Mouse (Mus musculus) CD8-positive naive resting alpha-beta T cell, adult 57 days (primary cell): Measurements from ENCODE around the gene Carns1. TPM values are rescaled to one million over a fixed set of nuclear protein-coding genes. Genes with fewer than 3 reads are reported as not detected.

Source experiments
- total RNA-seq: library from RNA; stranded (reverse); gene quantifications from one replicate; pipeline ENCODE4 v1.2.4, GENCODE M21; 2023

Gene Carns1
- 63.4 TPM for total RNA-seq

GRCm38 (mm10) chr19:4175368-4175947, at the start of gene Carns1:
Gene Carns1 (minus strand): TSS chr19:4175479.

DNA sequence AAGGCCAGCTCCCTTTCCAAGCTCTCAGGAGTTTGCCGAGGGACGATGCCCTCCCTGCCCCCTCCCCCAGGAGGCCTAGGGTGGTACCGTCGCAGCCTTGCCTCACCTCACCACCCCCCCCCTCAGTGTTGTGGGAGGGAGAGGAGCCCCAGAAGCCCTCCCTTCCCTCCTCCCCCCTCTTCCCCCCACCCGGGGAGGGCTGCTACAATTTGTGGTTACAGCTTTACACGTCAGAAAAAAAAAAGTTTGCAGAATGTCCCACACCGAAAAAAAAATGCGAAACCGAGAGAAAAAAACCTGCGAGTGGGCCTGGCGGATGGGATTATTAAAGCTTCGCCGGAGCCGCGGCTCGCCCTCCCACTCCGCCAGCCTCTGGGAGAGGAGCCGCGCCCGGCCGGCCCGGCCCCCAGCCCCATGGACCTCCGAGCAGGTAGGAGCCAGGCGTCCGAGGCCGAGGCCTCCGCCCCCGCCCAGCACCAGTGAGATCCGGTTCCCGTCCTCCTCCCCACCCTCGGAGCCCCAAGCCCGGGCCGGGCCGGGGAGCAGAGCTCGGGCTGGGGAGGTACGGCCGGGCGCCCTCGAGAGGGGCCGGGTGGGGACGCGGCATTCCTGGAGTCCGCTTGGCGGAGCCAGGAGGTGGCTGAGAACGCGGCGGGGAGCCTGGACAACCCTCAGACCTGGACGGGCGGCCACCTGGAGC, 38.9 kb upstream of the Carns1 start, which contains the start of the genes Clcf1 and AC109138.7:
Clcf1 (plus strand) TSS at position 168 of the 700 bp plus-strand sequence.
AC109138.7 (plus strand) TSS at position 287 of the 700 bp plus-strand sequence.

GRCm38 (mm10) chr19:4201291-4201909, 26.1 kb upstream of the Carns1 start, which contains the start of gene Rad9a:
Gene Rad9a (minus strand): TSS chr19:4201662.

DNA sequence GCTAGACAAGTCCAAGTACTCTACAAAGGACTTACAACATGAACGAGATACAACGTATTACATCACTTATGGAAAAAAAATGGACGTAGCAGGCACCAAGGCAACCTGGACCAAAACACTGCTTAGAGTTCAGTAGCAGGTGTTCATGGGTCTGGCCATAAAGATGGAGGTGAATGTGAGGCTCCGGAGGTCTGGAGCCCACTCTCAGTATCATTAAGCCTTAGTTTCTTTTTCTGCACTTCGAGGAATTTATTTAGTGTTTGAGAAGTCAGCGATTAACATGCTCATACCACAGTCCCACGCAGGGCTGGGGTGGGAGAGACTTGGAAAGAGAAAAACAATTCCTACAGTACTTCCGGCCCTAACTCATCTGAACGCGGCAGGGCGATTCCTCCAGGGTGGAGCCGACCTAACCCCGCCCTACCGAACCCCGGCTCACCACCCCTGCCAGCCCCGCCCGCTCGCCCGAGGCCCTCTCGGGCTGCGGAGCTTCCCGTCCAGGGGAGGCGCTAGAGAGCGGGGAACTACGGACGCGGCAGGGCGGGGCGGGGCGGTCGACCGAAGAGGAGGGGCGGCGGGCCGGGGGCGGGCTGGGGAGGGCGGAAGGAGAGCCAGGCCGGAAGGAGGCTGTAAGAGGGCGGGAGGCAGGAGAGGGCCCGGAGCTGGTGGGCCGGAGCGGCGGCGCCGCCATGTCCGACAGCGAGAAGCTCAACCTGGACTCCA, 16.4 kb upstream of the Carns1 start, which contains the start of gene Ppp1ca:
Ppp1ca (plus strand) TSS at position 538 of the 723 bp plus-strand sequence.

GRCm38 (mm10) chr19:4190831-4191334, 15.6 kb upstream of the Carns1 start, which contains the start of gene Tbc1d10c:
Gene Tbc1d10c (minus strand): TSS chr19:4191284.

DNA sequence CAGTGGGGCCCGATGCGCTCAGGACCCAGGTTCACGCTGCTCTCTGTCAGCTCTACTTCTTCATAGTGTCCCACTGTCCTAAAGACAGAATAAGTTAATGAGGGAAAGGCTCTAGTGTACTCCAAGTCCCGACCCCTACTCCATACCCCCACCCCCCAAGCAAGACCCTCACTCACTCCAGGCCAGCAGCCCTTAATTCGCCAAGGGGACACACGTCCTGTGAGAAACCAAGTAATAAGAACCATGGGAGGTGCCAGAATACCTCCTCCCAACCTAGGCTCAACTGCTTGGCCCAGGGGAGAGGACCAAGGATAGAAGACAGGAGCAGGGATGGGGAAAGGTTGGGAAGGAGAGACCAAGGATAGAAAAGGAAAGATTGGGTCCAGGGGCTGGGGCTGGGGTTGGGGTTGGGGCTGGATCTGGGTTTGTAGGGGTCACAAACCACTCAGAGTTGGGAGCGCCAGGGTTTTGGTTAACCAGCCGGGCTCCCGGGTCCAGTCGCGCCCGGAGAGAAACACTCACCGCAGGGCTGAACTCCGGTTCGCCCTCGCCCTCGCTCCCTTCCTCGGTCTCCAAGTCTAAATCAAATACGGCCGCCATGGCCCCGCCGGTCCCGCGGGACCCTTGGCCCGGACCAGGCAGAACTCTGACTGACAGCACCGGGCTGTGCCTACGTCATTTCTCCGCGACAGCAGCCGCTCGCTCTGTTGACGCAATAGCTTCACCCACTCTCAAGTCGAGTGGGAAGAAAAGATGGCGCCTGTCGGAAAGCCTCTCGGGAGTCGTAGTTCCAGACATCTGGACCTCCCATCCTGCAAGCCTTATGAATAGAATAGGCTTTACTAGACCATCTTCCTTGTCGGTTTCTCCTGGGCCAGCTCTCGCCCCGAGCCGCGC, 12.4 kb downstream of the Carns1 start, which contains the start of gene Rps6kb2:
Rps6kb2 (minus strand) TSS at position 709 of the 897 bp plus-strand sequence.

GRCm38 (mm10) chr19:4153232-4153654, 22.0 kb downstream of the Carns1 start, which contains the start of gene Ptprcap:
Gene Ptprcap (plus strand): TSS chr19:4153604.

GRCm38 (mm10) chr19:4148491-4148806, 26.8 kb downstream of the Carns1 start, which contains the start of gene Coro1b:
Gene Coro1b (plus strand): TSS chr19:4148619.

GRCm38 (mm10) chr19:4143759-4144268, 31.5 kb downstream of the Carns1 start, which contains the start of gene Cabp4:
Gene Cabp4 (minus strand): TSS chr19:4144033.

GRCm38 (mm10) chr19:4139446-4139845, 35.8 kb downstream of the Carns1 start, which contains the start of gene Gpr152:
Gene Gpr152 (plus strand): TSS chr19:4139787.

GRCm38 (mm10) chr19:4125741-4126696, 49.3 kb downstream of the Carns1 start, which contains the start of gene Aip:
Gene Aip (minus strand): TSS chr19:4125858.

Other genes starting within 250 kb of the Carns1 start
- gene Aldh3b1, start 245.7 kb downstream of the Carns1 start, total RNA-seq, result 1.6 TPM
- gene Unc93b1, start 240.3 kb downstream of the Carns1 start, total RNA-seq, result 43.8 TPM
- gene Aldh3b3, start 216.8 kb downstream of the Carns1 start, total RNA-seq, result not detected
- not detected for gene Aldh3b2, start 203.2 kb downstream of the Carns1 start, total RNA-seq
- not detected for gene Acy3, start 188.9 kb downstream of the Carns1 start, total RNA-seq
- gene Tbx10, start 182.7 kb downstream of the Carns1 start, total RNA-seq, result not detected
- 8.7 TPM for gene Nudt8, start 174.9 kb downstream of the Carns1 start, total RNA-seq
- 2.3 TPM for gene Gm49405, start 174.9 kb downstream of the Carns1 start, total RNA-seq
- 5.1 TPM for gene Doc2g, start 172.2 kb downstream of the Carns1 start, total RNA-seq
- 109 TPM for gene Ndufv1, start 162.7 kb downstream of the Carns1 start, total RNA-seq
- gene Gstp1, start 137.5 kb downstream of the Carns1 start, total RNA-seq, result 191 TPM
- gene Gstp2, start 129.5 kb downstream of the Carns1 start, total RNA-seq, result 32.5 TPM
- 26.6 TPM for gene Gstp3, start 115.9 kb downstream of the Carns1 start, total RNA-seq
- not detected for gene Cabp2, start 93.9 kb downstream of the Carns1 start, total RNA-seq
- gene Cdk2ap2, start 78.3 kb downstream of the Carns1 start, total RNA-seq, result 161 TPM
- gene Pitpnm1, start 75.5 kb downstream of the Carns1 start, total RNA-seq, result 317 TPM
- gene Aip, start 49.6 kb downstream of the Carns1 start, total RNA-seq, result 134 TPM
- 0.58 TPM for gene Gpr152, start 35.7 kb downstream of the Carns1 start, total RNA-seq
- gene Cabp4, start 31.4 kb downstream of the Carns1 start, total RNA-seq, result 0.37 TPM
- 125 TPM for gene Coro1b, start 26.9 kb downstream of the Carns1 start, total RNA-seq
- gene Ptprcap, start 21.9 kb downstream of the Carns1 start, total RNA-seq, result 302 TPM
- gene Rps6kb2, start 12.1 kb downstream of the Carns1 start, total RNA-seq, result 35.9 TPM
- 309 TPM for gene Tbc1d10c, start 15.8 kb upstream of the Carns1 start, total RNA-seq
- gene Ppp1ca, start 16.6 kb upstream of the Carns1 start, total RNA-seq, result 343 TPM
- gene Rad9a, start 26.2 kb upstream of the Carns1 start, total RNA-seq, result 44.6 TPM
- gene Clcf1, start 38.8 kb upstream of the Carns1 start, total RNA-seq, result 197 TPM
- gene AC109138.7, start 38.9 kb upstream of the Carns1 start, total RNA-seq, result not detected
- 55.7 TPM for gene Pold4, start 56.4 kb upstream of the Carns1 start, total RNA-seq
- 13.6 TPM for gene Ssh3, start 93.7 kb upstream of the Carns1 start, total RNA-seq
- 17.4 TPM for gene Ankrd13d, start 107.7 kb upstream of the Carns1 start, total RNA-seq
- gene Grk2, start 130.7 kb upstream of the Carns1 start, total RNA-seq, result 359 TPM
- 152 TPM for gene Kdm2a, start 222.8 kb upstream of the Carns1 start, total RNA-seq